Mouse (Mus musculus) gastrocnemius, adult 8-10 months (tissue): ENCODE data around the gene Ergic1. TPM values are rescaled to one million over a fixed set of nuclear protein-coding genes. Genes with fewer than 3 reads are reported as not detected.
A peak's percentile ranks its signal among the peaks of the same experiment; 100 is the strongest.

ENCODE experiments used
- DNase-seq, 2 experiments: peaks; one replicate each; pipeline ENCODE4 v3.0.0; 2022; ENCODE audit warnings: low spot score in 2 of 2
- total RNA-seq, 4 experiments: library from RNA; stranded (reverse); gene quantifications; 2 replicates each; pipeline ENCODE4 v1.2.4; 2022

The Ergic1 gene
- total RNA-seq, 4 experiments from 2014 or later = 42.1 to 62.2 (median 50.9) TPM

DNA sequence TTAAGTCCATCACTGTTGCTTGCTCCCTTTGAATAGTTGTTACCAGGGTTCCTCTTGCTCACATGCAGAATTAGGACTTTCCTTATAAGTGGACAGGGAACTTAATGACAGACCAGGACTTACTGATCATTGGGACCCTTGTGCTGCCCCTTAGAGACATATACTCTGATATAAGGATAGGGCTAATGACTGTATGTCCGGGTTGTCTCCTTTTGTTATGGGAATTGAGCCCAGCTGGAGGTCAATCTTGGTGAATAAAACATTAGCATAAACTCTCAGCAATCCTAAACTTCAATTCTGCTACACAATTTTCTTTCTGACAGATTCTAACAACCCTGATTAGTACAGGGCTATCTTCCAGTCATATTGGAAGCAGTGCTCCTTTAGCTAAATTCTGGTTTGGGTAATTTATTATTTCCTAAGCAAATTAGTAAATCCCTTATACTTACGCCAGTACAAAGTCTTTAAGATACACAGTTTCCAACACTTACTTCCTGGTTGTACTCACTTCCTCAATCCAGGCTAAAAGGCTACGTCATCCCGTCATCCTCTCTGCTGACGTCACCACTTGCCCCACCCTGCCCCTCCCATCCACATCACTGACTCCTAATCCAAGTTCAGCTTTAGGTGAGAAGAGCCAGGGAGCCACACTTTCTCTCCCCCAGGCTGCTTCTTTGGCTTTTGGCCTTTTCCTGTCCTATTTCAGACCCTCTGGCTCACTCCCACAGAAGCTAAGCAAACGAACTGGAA, 23.4 kb upstream of the Ergic1 start:
- DNase-seq = no peak

DNA sequence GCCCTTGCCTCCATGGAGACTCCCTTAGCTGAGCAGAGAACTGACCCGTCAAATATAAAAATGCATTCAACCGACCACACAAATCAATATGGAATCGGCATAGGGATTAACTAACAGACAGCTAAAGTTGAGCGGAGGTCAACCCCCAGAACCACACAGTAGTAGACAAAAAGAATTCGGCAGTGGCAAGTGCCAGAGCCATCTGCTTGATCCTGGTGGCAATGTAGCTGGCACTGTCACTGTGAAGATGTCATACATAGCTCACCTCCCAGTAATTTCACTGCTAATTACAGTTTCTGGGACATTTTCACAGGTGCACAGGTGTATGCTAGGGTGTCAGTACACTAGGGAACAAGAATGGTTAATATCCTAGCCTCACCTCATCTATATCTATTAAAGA, 21.2 kb upstream of the Ergic1 start:
- no peak for DNase-seq

DNA sequence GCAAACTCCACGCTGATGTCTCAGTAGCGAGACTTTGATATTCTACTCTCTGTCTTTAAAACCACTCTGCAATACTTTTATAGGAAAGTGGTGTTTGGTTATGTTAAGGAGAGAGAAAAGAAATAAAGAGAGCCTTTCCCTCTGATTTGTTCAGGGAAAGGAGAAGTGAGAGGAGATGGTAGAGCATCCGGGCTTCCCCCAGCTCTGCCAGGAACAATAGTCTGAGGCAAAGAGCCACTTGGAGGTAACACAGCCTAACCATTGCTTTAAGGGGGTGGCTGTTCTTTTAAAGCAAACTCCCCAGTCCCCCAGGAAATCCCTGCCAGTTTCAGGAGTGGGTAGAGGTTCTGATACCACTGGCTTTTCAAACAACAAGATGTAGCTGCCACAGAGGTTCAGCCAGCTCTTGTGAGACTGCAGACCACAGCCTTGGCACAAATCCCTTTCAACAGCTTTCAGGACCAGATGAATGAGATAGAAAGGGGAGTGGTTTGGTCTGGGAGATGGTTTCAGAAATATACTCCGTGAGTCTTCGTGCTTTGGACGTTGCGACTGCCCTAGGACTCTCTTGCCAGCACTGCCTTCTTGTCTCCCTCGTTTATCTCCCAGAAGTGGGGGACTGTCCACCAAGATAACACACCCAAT, 16.8 kb upstream of the Ergic1 start:
- no peak for DNase-seq

DNA sequence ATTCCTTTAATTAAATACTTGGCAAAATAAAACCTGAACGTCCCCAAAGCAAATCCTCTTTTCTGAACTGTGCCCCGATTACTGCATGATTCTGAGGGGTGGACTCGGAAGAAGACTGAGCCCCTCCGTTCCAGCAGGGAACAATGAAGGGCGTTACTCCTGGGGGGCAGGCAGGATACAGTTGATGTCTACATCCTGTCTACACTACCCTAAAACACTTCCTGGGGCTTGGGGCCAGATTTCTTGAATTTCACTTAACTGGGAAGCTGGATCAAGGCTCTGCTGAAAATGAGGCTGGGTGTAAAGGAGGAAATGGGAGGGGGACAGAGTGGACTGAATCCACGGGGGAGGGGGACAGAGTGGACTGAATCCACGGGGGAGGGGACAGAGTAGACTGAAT, 13.5 kb upstream of the Ergic1 start:
- no peak for DNase-seq

DNA sequence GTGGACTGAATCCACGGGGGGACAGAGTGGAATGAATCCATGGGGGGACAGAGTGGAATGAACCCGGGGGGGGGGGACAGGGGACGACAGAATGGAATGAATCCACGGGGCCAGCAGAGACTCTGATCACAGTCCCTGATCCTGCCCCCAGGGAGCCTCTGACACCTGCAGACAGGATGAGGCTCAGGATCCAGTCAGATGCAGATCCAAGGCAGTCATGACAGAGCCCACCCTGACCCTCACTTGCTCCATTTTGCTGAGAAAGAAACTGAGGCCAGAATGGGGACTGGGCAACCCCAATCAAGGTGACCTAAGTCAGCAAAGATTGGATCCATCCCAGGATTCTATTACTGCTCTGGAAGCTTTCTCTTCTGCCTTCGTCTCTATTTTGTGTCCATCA, 12.7 kb upstream of the Ergic1 start:
- no peak for DNase-seq

DNA sequence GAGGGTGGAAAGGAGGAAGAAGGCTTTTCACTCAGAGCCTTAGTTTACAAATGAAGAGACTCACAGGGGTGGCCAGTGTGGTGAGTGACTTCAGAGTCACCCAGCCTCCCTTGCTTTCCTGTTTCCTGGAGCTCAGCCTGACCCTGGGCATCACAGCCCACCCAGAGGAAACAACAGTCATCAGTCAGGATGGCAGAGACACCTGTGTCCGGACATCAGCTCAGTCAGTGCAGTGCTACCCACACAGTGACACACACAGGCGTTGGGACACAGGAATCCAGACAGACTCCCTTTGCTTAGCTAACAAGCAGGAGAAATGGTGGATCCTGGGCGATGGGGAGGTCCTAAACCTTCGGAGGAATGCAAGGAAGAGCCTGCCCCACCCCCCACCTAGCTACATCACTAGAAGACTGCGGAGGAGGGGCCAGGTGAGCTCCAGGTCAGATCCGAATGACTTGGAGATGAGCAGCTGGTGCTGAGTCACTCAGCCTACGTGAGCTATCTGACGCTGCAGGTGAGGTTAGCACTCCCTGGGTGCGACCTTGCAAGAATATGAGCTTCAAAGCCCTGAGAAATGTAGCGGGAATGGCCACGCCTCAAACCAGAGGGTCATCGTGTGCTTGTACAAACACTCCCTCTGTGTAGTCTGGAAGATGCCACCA, 12.0 kb upstream of the Ergic1 start:
- no peak for DNase-seq

DNA sequence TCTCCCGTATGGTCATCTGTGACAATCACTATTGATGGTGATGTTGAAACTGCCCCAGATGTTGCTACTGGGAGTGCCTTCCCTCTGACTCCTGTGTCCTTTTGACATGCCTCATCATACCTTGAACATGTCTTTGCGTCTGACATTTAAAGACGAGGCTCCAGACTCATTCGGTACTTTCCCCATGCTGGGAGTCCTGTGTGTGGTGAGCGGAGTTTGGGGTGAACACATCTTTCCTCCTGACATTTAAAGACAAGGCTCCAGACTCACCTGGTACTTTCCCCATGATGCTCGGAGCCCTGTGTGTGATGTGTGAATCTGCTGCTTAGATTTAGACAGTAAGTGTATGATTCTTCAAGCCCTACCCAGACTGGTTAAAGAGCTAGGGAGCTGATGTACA, 10.2 kb upstream of the Ergic1 start:
- DNase-seq = no peak

DNA sequence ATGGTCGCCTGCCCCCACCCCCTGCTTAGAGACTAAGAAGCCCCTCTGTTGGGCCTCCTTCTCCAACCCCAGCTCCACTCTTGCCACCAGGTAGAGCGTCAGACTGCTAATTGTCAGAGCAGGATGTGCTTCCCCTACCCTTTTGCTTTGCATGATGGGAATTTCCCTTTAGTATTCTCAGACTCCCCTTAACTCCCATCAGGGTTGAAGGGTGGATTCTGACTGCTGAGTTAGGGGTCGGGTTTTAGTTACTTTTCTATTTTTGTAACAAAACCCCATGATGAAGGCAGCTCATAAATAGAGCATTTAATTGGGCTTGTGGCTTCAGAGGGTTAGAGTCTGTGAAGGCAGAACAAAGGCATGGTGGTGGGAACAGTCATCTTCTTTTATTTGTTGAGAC, 8.3 kb upstream of the Ergic1 start:
- DNase-seq = no peak

DNA sequence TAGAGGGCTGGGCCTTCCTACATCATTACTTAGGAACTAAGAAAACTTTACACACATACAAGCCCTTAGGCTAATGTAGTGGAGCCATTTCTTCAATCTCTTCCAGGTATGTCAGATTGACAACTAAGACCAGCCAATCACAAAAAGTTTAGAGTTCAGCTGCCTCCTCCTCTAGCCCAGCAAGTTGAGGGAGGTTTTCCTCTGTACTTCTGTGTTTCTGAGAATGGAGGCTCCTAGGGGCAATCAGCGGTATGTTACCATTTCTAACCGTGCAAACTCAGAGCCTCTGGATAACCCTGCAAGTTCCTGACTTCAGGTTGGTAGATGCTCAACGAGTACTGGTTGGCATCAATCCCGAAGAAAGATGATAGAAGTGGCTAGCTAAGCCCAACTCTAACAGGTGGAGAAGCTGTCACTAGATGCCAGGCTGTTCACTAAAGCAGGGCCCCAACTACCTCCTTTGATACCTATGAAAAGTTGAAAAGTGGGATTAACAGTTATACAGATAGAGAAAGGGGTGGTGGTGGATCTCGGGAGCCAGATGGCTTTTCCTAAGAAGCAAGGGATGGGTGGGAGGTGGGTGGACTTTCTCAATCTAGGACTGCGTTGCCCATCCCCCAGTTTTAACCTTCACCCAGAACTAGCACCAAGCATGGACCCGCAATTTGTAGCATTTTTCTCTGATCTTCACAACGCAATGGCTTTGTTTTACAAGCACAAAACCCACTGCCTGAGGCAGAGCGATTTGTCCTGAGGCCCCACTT, 581 bp upstream of the Ergic1 start:
- DNase-seq = no peak

DNA sequence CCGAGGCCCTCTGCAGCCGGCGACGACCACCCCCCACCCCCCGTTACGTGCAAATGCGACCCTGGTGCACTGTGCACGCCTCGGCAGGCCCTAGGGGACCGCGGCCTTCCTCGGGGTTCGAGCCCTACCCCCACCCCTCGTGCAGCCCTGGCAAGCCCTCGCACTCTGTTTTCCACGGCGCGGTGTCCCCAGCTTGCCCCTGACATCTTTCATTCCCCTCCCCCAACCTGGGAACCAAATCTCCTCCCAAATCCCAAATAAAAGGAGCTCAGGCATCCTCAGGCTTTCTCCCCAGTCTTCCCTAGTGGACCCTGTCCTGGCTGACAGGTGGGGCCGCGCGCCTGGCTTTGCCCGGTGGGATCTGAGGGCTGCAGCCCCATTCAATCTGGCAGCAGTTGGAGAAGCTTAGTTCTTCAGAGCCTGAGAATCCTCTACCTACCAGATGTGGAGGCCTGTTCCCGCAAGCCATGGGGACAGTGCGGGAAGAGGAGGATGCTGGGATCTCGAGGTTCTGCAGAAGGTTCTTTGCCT, 427 bp downstream of the Ergic1 start, which contains the start of gene Dusp1:
Dusp1 (minus strand) TSS at position 478 of the 531 bp plus-strand sequence.
- no peak for DNase-seq

DNA sequence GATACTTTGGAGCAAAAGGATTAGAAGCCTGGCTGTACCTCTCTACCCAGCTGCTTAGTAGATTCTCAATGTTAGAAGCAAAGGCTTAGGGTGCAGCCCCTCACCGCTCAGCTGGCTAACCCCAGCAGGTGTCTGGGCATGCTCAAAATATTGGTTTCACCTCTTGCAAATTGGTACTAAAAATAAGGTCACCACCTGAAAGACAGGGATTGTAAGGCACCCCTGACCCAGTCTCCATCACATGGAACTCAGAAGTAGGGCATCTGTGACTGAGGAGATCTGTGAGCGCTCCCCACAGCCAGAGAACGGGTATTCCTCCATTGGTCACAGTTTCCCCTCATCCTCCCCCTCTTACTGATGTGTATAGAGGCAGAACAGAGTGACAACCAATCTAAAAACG, 1.0 kb downstream of the Ergic1 start:
- DNase-seq = no peak

DNA sequence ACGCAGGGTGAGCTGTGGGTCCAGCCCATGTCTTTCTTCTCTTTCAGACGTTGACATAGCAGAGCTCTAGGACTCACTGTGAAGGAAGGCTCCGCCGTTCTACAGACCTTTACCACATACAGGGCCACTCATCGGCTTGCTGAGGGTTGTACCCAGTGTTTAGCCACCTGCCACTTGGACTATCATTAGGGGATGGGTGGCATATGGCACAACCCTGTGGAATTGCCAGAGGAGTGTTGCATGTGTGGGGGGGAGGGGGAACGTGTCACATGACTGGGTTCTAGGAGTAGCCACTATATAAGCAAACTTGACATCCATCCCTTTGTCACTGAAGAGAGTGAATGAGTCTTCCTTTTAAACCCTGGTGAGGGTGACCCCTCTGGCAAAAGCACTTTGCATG, 2.2 kb downstream of the Ergic1 start:
- DNase-seq = no peak

DNA sequence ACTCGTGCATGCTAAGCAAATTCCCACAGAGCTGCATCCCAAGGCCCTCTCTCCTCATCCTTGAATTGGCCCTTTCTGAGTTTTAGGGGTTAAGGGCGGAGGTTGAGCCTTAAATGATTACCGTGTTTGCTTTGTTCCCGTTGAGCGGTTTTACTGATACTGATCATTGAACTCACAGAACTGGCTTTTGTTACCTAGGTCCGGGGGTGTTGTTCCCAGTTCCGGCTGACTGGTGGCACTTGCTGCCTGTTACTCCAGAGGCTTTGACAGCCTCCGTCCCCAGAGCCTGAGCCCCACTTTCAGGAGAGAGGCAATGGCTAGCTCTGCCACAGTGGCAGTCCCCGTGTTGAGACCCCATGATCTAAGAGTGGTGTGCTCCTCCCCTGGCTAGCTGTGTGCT, 3.1 kb downstream of the Ergic1 start:
- no peak for DNase-seq

DNA sequence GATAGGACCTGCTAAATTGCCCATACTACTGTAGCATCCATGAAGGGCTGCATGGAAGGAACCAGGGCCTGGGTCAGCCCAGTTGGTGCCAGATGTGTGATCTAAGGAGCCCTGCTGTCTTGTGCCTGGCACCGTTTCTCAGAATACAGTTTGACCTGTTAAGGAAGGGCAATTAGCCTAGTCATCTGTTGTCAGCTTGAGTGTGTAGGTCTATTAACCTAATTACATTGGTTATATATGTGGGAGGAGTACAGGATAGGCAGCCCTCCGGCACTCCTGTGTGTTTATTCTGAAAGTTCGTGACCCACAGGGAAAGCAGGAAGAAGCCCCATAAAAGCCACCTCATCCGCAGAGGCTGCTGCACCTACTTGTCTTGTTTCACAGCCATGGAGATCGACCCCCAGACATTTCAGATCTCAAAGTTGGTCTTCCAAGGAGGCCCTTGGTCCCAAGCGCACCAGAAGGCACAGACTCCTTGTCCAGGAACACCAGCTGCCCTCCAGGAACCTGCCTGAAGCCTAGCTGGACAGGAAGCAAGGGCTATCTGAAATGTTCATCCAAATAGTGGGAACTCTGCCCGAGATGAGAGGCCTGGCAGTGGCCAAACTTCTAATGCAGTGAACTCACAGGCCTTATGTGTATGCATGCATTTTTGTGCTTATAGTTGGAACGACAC, 6.0 kb downstream of the Ergic1 start:
- DNase-seq = no peak

DNA sequence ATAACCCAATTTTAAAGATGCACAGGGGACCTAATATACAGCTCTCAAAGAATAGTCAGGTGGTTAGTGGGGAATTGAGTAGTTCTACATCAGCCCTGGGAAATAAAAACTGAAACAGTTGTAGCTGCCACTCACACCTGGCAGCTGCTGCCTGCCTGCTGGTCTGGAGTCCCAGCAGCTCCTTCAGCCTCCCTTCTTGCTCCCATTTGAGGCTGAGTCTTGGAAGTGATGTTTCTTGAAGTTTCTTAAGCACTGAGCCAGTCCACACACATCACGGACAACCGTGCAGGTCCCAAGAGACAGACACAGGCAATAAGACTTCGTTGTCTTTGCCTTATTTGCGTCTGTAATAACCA, 6.5 kb downstream of the Ergic1 start:
- no peak for DNase-seq

DNA sequence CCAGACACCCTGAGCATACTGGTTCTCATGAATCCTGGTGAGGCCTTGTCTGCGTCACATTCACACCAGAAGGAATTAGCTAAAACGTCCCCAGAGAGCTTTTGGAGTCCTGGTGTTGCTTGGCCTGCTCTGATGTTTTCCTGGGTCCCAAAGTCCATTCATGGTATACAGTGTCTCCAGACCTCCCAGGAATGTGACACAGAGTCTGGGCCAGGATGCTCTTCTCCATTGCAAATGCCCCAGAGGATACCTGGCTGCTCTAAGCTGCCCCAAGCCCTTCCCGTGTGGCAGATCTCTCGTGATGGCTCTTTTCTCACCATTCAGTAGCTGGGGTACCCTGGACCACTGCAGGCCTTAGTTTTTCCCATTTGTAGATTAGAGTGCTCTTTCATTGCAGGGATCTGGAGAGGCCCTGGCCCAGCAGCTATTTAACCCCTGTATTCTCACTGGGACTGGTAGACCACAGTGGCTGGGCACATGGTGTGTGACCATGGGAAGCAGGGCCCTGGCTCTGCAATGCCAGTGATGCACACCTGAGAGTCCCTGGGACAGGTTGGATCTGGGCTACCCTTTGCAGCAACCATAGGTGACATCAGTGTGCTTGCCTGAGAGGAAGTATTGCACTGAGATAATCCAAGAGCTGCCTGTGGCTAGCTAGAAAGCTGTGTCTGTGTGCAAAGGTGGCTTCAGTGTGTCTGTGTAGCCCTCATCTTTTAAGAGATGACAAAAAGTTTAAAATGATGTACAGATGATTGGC, 8.5 kb downstream of the Ergic1 start:
- no peak for DNase-seq

DNA sequence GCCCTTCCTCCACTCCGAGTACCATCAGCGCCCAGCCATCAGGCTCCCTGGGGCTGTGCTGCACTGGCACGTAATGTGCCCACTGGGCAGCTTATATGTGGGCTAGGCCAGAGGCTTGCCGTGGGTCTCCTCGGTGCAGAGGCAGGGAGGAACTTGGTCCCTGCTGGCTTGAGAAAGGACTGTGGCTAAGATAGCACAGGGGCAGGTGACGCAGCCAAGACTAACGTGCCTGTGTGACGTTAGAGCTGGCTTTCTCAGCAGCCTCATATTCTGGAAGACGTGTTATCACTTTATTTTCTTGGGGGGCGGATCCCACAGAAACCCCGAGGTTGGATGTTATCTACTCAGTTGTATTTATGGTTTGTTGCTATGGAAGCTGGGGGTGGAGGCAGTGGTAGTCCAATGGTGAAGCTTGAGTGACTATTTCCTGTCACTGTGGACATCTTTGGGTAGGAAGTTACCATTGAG, 9.4 kb downstream of the Ergic1 start:
- no peak for DNase-seq

DNA sequence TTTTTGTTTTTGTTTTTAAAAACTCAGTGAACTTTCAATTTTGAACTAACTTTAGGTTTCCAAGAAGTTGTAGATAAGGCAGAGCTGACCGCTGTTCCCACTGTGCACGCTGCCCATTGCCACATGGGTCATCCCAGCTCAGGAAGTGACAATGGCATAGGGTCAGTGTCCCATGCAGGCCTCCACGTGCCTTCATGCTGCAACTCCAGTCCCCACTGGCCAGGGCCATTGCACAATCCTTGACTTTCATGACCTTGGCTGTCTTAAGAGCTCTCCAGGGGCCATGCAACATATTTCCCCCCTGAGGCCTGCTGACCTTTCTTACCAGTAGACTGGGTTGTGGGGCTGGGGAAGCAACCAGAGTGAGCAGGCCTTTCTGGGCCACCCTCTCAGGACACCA, 10.1 kb downstream of the Ergic1 start:
- DNase-seq = peak in 1 of 2 experiments; percentile 41

DNA sequence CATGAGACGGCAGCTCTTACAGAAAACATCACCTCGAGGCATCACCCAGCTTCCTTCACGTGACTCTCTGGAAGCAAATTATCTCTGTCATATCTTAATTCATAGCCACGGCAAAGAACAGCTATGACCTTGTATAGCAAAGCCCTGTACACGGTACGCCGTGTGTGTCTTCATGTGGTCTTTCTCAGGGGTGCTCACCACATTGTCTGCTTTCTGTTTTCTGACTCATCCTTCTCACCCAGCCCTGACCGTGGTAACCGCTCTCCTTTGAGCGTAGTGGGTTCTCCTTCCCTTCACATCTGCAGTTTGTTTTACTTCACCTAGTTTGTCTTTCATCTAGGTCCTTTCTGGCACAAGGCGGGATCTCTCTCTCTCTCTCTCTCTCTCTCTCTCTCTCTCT, 11.0 kb downstream of the Ergic1 start:
- DNase-seq = no peak

DNA sequence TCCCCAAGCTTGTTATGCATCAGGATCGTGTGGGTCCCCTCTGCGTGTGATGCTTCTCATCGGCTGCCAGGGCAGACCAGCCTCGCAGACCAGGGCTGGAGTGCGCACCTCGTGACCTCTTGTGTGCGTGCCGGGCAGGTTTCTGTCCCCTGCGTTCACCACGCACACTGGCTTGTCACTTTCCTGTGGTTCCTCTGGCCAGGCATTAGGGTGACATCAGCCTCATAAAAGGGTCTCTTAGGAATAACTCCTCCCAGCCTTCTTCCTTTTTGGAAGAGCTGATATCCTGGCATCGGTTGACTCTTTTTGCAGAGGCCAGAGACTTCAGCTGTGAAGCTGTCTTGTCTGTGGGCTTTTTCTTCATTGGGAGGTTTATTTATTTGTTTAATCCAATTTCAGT, 12.8 kb downstream of the Ergic1 start:
- no peak for DNase-seq
